Mouse (Mus musculus) midbrain, embryonic 11.5 days (tissue): ENCODE measurements around the gene Trp53tg5. TPM values are rescaled to one million over a fixed set of nuclear protein-coding genes. Genes with fewer than 3 reads are reported as not detected.

Source experiments
- ATAC-seq: fragments of 200-750 bp; cut with Nextera tagmentation; 2 replicates; pipeline ENCODE4 v1.8.0; 2017; ENCODE audit warnings: moderate TSS enrichment, moderate library complexity; ENCODE audit not compliant: low FRiP score
- DNase-seq: peaks from one replicate; pipeline ENCODE4 v3.0.0; 2015; ENCODE audit warnings: low spot score; ENCODE audit errors: missing footprints
- H3K27ac ChIP-seq: fragments of 300-500 bp; sonication (generic); 2 replicates; pipeline ENCODE4 v1.5.1; 2014; ENCODE audit warnings: low read depth, low read length
- H3K27me3 ChIP-seq: fragments of 300-500 bp; sonication (generic); 2 replicates; pipeline ENCODE4 v1.6.1; 2014; ENCODE audit warnings: mild to moderate bottlenecking, low read length, moderate library complexity, mixed read lengths; ENCODE audit not compliant: control insufficient read depth, insufficient read depth
- H3K36me3 ChIP-seq: fragments of 300-500 bp; sonication (generic); 2 replicates; pipeline ENCODE4 v1.6.1; 2014; ENCODE audit warnings: mild to moderate bottlenecking, low read length, moderate library complexity, mixed read lengths; ENCODE audit not compliant: control insufficient read depth, insufficient read depth
- H3K4me1 ChIP-seq: fragments of 300-500 bp; sonication (generic); 2 replicates; pipeline ENCODE4 v1.6.1; 2014; ENCODE audit warnings: low read length; ENCODE audit not compliant: control insufficient read depth, insufficient read depth
- H3K4me2 ChIP-seq: fragments of 300-500 bp; sonication (generic); 2 replicates; pipeline ENCODE4 v1.6.1; 2014; ENCODE audit warnings: mild to moderate bottlenecking, moderate library complexity
- H3K4me3 ChIP-seq: fragments of 300-500 bp; sonication (generic); 2 replicates; pipeline ENCODE4 v1.5.1; 2014; ENCODE audit warnings: low read depth, low read length
- H3K9ac ChIP-seq: fragments of 300-500 bp; sonication (generic); 2 replicates; pipeline ENCODE4 v1.6.1; 2014; ENCODE audit warnings: low read length
- H3K9me3 ChIP-seq: fragments of 300-500 bp; sonication (generic); 2 replicates; pipeline ENCODE4 v1.6.1; 2016; ENCODE audit warnings: low read length; ENCODE audit not compliant: control insufficient read depth
- WGBS: fragments of 180-500 bp; shearing (Covaris S2); extraction: QIAGEN DNeasy Blood & Tissue Kit; methylation state at CpG from one replicate; pipeline ENCODE4 v1.1.7; 2014; 5-methylcytosine and 5-hydroxymethylcytosine counted together
- polyA plus RNA-seq: library from polyadenylated mRNA; unstranded; fragments of >200 nt; fragmentation: Nextera tagmentation; extraction: Ambion mirVana; gene quantifications from 2 replicates; pipeline ENCODE4 v1.2.1, GENCODE M21; 2014

Gene Trp53tg5
- polyA plus RNA-seq, 1 experiment from 2014 or later = not detected

GRCm38 (mm10) chr2:164497691-164498268 lies 24.3 kb upstream of the Trp53tg5 start:
- 6% methylated on average over 21 of the region's 21 CpGs for WGBS
- peaks cover 5% of the 10 kb centered on the region; the same call in 1 of the 2 replicates for H3K4me1 ChIP-seq
- peak; percentile 15; the same call in 1 of the 2 replicates for ATAC-seq
- DNase-seq = no peak
- H3K9ac ChIP-seq = peak overlapping the region; percentile 73
- H3K27me3 ChIP-seq = no peaks in the 10 kb centered on the region
- peak overlapping the region; percentile 68 for H3K4me3 ChIP-seq
- H3K4me2 ChIP-seq = peak overlapping the region; percentile 97
- no peak overlapping the region for H3K27ac ChIP-seq
- no peaks in the 10 kb centered on the region for H3K9me3 ChIP-seq
- peaks cover 8% of the 10 kb centered on the region; the same call in 1 of the 2 replicates for H3K36me3 ChIP-seq

- H3K4me2 ChIP-seq = peak within 1 kb of the TSS; percentile 97
- peak; percentile 95 for ATAC-seq
- WGBS = 4% methylated on average over 43 of the region's 43 CpGs
- H3K4me1 ChIP-seq = peaks cover 5% of the 10 kb centered on the region; the same call in 1 of the 2 replicates
- H3K27ac ChIP-seq = no peak within 1 kb of the TSS
- H3K36me3 ChIP-seq = peaks cover 4% of the 10 kb centered on the region; the same call in 1 of the 2 replicates
- H3K9me3 ChIP-seq = no peaks in the 10 kb centered on the region
- peak within 1 kb of the TSS; percentile 73 for H3K9ac ChIP-seq
- no peaks in the 10 kb centered on the region for H3K27me3 ChIP-seq
- peak; percentile 97 for DNase-seq
- H3K4me3 ChIP-seq = peak within 1 kb of the TSS; percentile 68
Measured at GRCm38 (mm10) chr2:164496847-164497690, 23.5 kb upstream of the Trp53tg5 start, which contains the start of gene Pigt. Gene Pigt, plus strand, starts transcription at chr2:164497520.

GRCm38 (mm10) chr2:164496331-164496730 lies 22.8 kb upstream of the Trp53tg5 start:
- no peak for ATAC-seq
- peaks cover 5% of the 10 kb centered on the region; the same call in 1 of the 2 replicates for H3K4me1 ChIP-seq
- no peak overlapping the region for H3K27ac ChIP-seq
- H3K9me3 ChIP-seq = no peaks in the 10 kb centered on the region
- H3K9ac ChIP-seq = no peak overlapping the region
- no peak overlapping the region for H3K4me3 ChIP-seq
- WGBS = 59% methylated on average over 1 of the region's 1 CpGs
- no peak overlapping the region for H3K4me2 ChIP-seq
- H3K36me3 ChIP-seq = peaks cover 2% of the 10 kb centered on the region; the same call in 1 of the 2 replicates
- no peak for DNase-seq
- H3K27me3 ChIP-seq = no peaks in the 10 kb centered on the region

DNA sequence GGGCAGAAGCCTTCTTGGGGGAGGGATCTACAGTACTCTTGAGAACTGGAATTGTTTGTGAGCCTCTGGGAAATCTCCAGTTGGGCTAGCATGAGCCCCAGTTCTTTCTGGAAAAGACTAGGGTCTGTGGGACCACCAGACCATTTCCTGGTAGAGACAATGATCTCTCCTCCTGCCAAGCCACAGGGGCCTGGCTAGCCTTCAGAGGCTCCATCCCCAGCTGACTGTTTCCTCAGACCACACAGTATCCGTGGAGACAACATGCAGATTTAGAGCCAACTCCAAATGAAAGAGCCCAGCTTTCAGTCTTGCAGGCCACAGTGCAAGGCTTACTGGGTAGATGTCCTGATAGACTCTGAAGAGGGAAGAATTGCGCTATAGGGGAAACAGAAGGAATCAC lies 20.6 kb upstream of the Trp53tg5 start:
- Histone ChIP-seq H3K4me1 (peaks cover 5% of the 10 kb centered on the region; the same call in 1 of the 2 replicates), H3K9ac (no peak overlapping the region), H3K4me3 (no peak overlapping the region), H3K4me2 (no peak overlapping the region), H3K27me3 (no peaks in the 10 kb centered on the region), H3K27ac (no peak overlapping the region), H3K36me3 (no peaks in the 10 kb centered on the region), H3K9me3 (no peaks in the 10 kb centered on the region)
- no peak for ATAC-seq
- WGBS = 43% methylated on average over 2 of the region's 2 CpGs
- no peak for DNase-seq

DNA sequence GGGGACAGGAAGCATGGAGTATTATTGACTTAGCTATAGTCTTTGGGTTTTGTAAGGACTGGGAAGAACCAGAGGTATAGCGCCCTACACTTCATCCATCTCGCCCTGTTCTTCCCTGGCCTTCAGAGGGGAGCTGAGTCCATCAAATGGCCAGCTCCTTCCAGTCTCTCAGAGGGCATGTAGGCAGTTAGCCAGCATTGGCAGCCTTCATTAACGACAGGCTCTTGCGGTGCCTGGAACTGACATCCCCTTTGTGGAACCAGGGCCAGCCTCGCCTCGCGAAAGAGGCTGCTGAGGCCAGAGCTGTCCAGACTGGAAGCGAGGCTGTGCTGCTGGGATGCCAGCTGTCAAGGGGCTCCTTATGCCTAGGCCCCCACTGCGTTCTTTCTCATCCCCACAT lies 14.3 kb upstream of the Trp53tg5 start:
- 67% methylated on average over 9 of the region's 9 CpGs for WGBS
- no peak overlapping the region for H3K9ac ChIP-seq
- H3K27me3 ChIP-seq = peaks cover 20% of the 10 kb centered on the region

DNA sequence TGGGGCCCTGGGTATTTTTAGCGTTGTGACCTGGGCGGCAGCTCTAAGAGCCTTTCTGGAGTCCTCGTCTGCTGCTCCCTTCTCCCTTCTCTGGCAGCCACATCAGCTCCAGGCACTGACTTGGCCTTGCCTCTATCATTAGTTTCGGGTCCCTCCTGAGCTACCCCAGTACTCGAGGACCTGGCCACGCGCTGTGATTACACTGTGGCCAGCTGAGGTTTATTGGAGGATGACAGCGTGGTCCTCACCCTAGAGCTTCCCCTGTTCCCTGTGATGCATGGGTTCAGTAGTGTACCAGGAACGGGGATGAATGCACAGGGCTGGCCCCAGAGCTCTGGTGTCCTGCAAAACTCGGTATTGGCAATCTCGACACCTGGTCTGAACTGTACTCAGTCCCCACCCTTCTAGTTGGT lies 13.6 kb upstream of the Trp53tg5 start:
- WGBS = 14% methylated on average over 11 of the region's 11 CpGs
- H3K4me2 ChIP-seq = peak overlapping the region; percentile 100
- no peaks in the 10 kb centered on the region for H3K36me3 ChIP-seq
- ATAC-seq (peak; percentile 7; the same call in 1 of the 2 replicates), DNase-seq (peak; percentile 92)
- no peaks in the 10 kb centered on the region for H3K9me3 ChIP-seq
- H3K9ac ChIP-seq = peak overlapping the region; percentile 72
- H3K4me3 ChIP-seq = peak overlapping the region; percentile 72
- no peak overlapping the region for H3K27ac ChIP-seq
- H3K4me1 ChIP-seq = peaks cover 9% of the 10 kb centered on the region
- peaks cover 20% of the 10 kb centered on the region for H3K27me3 ChIP-seq

More for the DNA sequence above, 14.3 kb upstream of the Trp53tg5 start:
- Histone ChIP-seq H3K9me3 (no peaks in the 10 kb centered on the region), H3K4me3 (no peak overlapping the region), H3K4me2 (no peak overlapping the region), H3K36me3 (no peaks in the 10 kb centered on the region), H3K4me1 (peaks cover 9% of the 10 kb centered on the region), H3K27ac (no peak overlapping the region)
- DNase-seq (no peak), ATAC-seq (no peak)

- Histone ChIP-seq H3K36me3 (no peaks in the 10 kb centered on the region), H3K27ac (no peak overlapping the region), H3K4me1 (peaks cover 9% of the 10 kb centered on the region), H3K4me3 (peak overlapping the region; percentile 72), H3K4me2 (peak overlapping the region; percentile 100), H3K9ac (peak overlapping the region; percentile 72), H3K27me3 (peaks cover 20% of the 10 kb centered on the region), H3K9me3 (no peaks in the 10 kb centered on the region)
- ATAC-seq = peak; percentile 62; the same call in 1 of the 2 replicates
- DNase-seq = peak; percentile 93
- under 1% methylated on average over 62 of the region's 90 CpGs for WGBS
Measured at GRCm38 (mm10) chr2:164486258-164487114, 13.0 kb upstream of the Trp53tg5 start.

DNA sequence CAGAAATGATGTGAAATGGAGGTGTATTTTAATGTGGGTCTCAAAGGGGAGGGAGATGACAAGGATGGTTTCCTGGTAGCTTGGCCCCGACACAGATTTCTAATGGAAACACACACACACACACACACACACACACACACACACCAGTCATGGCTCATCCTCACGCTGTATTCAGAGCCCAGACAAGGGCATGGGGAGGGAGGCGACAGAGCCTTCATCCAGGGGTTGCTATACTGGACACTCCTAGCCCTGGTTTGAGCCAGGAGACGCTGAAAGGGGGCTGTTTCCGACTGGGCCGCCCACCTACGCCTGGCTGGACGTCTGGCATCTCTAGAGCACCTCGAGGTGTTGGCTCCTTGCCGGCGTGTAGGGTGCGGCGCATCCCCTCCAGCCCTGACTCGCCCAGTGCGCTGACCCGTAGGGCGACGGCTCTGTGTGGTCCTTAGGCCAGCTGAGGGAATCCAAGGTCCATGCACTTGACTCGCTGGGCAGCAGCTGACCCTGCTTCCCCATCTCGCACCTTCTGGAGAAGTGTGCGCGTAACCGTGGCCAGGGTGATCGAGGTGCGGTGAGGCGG lies 12.2 kb upstream of the Trp53tg5 start, which contains the start of gene Dbndd2:
Gene Dbndd2, plus strand, starts transcription at position 426 of the 577 bp plus-strand sequence.
- DNase-seq = peak; percentile 92
- Histone ChIP-seq H3K4me3 (peak within 1 kb of the TSS; percentile 72), H3K4me2 (peak within 1 kb of the TSS; percentile 100), H3K4me1 (peaks cover 9% of the 10 kb centered on the region), H3K9me3 (no peaks in the 10 kb centered on the region), H3K27me3 (peaks cover 20% of the 10 kb centered on the region), H3K9ac (peak within 1 kb of the TSS; percentile 72), H3K36me3 (no peaks in the 10 kb centered on the region), H3K27ac (no peak within 1 kb of the TSS)
- ATAC-seq = peak; percentile 73
- under 1% methylated on average over 25 of the region's 26 CpGs for WGBS
